Mouse (Mus musculus) heart, embryonic 13.5 days (tissue): ENCODE results near the gene Entpd1. TPM values are rescaled to one million over a fixed set of nuclear protein-coding genes. Genes with fewer than 3 reads are reported as not detected.
A peak's percentile ranks its signal among the peaks of the same experiment; 100 is the strongest.

Source experiments
- ATAC-seq: fragments of 200-750 bp; cut with Nextera tagmentation; 2 replicates; pipeline ENCODE4 v1.8.0; 2017; ENCODE audit warnings: moderate TSS enrichment; ENCODE audit not compliant: insufficient number of reproducible peaks, low FRiP score, low TSS enrichment; ENCODE audit errors: extremely low read depth
- H3K27ac ChIP-seq: fragments of 300-500 bp; sonication (generic); replicated peaks from 2 replicates; pipeline ENCODE4 v1.5.1; 2015; ENCODE audit warnings: moderate library complexity, mild to moderate bottlenecking, inconsistent platforms
- H3K27me3 ChIP-seq: fragments of 300-500 bp; sonication (generic); replicated peaks from 2 replicates; pipeline ENCODE4 v1.6.1; 2015; ENCODE audit warnings: mild to moderate bottlenecking, inconsistent platforms
- H3K36me3 ChIP-seq: fragments of 300-500 bp; sonication (generic); 2 replicates; pipeline ENCODE4 v1.6.1; 2015; ENCODE audit warnings: mild to moderate bottlenecking, inconsistent platforms
- H3K4me1 ChIP-seq: fragments of 300-500 bp; sonication (generic); 2 replicates; pipeline ENCODE4 v1.6.1; 2015; ENCODE audit warnings: inconsistent platforms
- H3K4me2 ChIP-seq: fragments of 300-500 bp; sonication (generic); 2 replicates; pipeline ENCODE4 v1.6.1; 2015; ENCODE audit warnings: inconsistent platforms, mild to moderate bottlenecking, moderate library complexity
- H3K4me3 ChIP-seq: fragments of 300-500 bp; sonication (generic); 2 replicates; pipeline ENCODE4 v1.5.1; 2015; ENCODE audit warnings: moderate library complexity, mild to moderate bottlenecking, inconsistent platforms
- H3K9ac ChIP-seq: fragments of 300-500 bp; sonication (generic); 2 replicates; pipeline ENCODE4 v1.6.1; 2015; ENCODE audit warnings: inconsistent platforms, mild to moderate bottlenecking, moderate library complexity
- H3K9me3 ChIP-seq: fragments of 300-500 bp; sonication (generic); 2 replicates; pipeline ENCODE4 v1.6.1; 2016; ENCODE audit warnings: inconsistent platforms
- WGBS: fragments of 180-500 bp; shearing (Covaris S2); methylation state at CpG from one replicate; pipeline ENCODE4 v1.1.7; 2015; ENCODE audit warnings: mixed read lengths; 5-methylcytosine and 5-hydroxymethylcytosine counted together
- polyA plus RNA-seq: library from polyadenylated mRNA; unstranded; fragments of >200 nt; fragmentation: Nextera tagmentation; extraction: Ambion mirVana; gene quantifications from 2 replicates; pipeline ENCODE4 v1.2.1, GENCODE M21; 2015

The Entpd1 gene
- polyA plus RNA-seq, 1 experiment from 2014 or later, result 9.2 TPM

DNA sequence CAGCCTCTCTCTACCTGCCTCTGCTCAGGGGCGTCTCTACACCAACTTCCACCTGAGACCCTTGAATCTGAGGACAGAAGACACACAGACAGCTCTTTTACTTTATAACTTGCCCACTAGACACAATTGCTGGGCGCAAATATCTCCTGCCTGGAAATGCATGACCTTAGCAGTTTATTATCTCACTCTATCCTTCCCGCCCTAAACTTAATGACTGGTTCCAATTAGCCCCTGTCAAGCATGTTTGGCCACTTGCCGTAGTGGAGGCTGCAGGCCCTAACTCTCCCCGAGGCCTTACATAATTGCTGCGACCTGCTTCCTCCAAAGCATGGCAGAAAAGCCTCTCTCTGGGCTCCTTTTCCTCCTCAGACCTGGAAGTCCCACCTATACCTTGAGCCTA, 34.2 kb downstream of the Entpd1 start:
- WGBS, result 49% methylated on average over 6 of the region's 6 CpGs

DNA sequence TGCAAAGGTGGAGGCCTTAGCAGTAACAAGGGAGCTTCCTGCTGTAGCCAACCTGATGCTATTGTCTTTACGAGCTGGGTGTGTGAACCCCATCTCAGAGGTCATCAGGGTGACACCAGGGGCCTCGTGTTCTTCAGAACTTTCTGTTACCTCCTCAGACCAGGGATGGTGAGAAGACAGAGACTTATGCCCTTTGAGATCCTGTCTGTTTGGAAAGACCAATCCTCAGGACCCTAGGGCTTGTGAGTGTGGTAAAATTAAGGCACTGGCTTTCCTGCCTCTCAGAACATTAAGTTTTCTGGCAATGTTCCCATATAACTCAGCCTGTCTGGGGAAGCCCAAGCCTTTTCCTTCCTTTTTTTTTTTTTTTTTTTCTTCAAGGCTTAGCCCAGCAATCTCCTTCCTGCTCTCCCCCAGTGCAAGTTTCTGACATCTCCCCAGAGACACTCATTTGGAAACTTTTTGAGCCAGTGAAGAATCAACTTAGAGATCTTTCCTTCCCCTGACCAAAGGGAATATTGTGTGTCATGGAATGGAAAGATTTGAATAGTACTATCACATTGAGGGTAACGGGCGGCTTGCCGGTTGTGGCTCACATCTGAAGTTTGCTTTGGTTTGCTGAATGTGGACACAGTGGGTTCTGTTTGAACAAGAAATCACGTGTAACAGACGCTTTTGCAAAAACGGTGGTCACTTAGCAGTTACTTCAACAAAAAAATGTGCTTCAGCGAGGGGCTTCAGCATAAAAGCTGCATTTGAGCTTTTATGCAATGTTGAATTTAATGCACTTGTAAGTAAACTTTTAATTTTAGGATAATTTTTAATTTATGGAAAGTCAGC, 35.4 kb downstream of the Entpd1 start:
- H3K4me1 ChIP-seq, result peaks cover 42% of the 10 kb centered on the region
- no peaks in the 10 kb centered on the region for H3K36me3 ChIP-seq
- H3K4me3 ChIP-seq, result no peak overlapping the region
- H3K27me3 ChIP-seq, result no peaks in the 10 kb centered on the region
- peak overlapping the region; percentile 73 for H3K27ac ChIP-seq
- no peak overlapping the region for H3K4me2 ChIP-seq
- H3K9me3 ChIP-seq, result no peaks in the 10 kb centered on the region
- 52% methylated on average over 9 of the region's 9 CpGs for WGBS
- H3K9ac ChIP-seq, result no peak overlapping the region
- ATAC-seq, result no peak

More for the DNA sequence above, 34.2 kb downstream of the Entpd1 start:
- Histone ChIP-seq H3K9me3 (no peaks in the 10 kb centered on the region), H3K27ac (0 out of 2 replicates have a peak overlapping the region, but pooled peaks have one; percentile 73), H3K4me1 (peaks cover 42% of the 10 kb centered on the region), H3K4me3 (no peak overlapping the region), H3K27me3 (no peaks in the 10 kb centered on the region), H3K4me2 (no peak overlapping the region), H3K9ac (no peak overlapping the region), H3K36me3 (no peaks in the 10 kb centered on the region)
- no peak for ATAC-seq

DNA sequence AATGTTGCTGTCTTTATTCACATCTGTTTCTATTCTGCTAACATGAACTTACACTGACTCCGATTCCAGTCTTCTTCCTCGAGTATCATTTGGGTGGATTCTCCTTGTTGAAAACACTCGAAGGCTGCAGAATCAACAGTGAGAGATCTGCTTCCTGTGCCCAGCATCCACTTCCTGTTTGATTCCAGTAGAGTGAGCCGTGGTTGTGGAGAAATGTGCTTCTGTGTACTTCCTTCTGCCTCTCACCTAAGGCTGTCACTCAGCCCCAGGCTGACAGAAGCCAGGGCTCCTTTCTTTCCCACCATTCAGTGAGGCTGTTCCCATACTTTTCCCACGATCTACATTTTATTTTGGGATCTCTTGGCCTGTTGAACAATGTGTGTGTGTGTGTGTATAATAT, 37.9 kb downstream of the Entpd1 start:
- Histone ChIP-seq H3K9ac (no peak overlapping the region), H3K4me2 (no peak overlapping the region), H3K9me3 (no peaks in the 10 kb centered on the region), H3K36me3 (no peaks in the 10 kb centered on the region), H3K27ac (peak overlapping the region; percentile 46), H3K4me1 (peaks cover 42% of the 10 kb centered on the region), H3K27me3 (no peaks in the 10 kb centered on the region), H3K4me3 (no peak overlapping the region)
- WGBS, result 42% methylated on average over 5 of the region's 5 CpGs
- ATAC-seq, result no peak

DNA sequence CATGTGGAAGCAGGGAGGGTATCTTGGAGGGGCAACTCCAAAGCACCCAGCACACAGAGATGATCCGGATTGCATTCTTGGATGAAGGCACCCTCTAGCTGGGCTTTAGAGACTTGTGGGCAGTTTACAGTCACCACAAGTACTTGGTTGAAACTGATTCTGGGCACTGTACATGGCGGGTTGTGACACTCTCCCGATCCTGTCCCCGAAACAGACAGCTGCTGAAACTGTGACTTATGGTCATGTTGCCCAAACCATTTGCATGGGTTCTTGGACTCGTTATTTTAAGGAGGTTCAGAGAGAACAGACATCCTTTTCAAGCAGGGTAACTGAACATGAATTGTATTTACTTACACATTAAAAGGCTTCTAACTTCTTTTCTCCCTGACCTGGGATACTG, 44.0 kb downstream of the Entpd1 start:
- Histone ChIP-seq H3K27me3 (no peaks in the 10 kb centered on the region), H3K36me3 (no peaks in the 10 kb centered on the region), H3K4me1 (peaks cover 20% of the 10 kb centered on the region), H3K9ac (no peak overlapping the region), H3K27ac (no peak overlapping the region), H3K9me3 (no peaks in the 10 kb centered on the region), H3K4me2 (no peak overlapping the region), H3K4me3 (no peak overlapping the region)
- 80% methylated on average over 5 of the region's 5 CpGs for WGBS
- no peak for ATAC-seq

DNA sequence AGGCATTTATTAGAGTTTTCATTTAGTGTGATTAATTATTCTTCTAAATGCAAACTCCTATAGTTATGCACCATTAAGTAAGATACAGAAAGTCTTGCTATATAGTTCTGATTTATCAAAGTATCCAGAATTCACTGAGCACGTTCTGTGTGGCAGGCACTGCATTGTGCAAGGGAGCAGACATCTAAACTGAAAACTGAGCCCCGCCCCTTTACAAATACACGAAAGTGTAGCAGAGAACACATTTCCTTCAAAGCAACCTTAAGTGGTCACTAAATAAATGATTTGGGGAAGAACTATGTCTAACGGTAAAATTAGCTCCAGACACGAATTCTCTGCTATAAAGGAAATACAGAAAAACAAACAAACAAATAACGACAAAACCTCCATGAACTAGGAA, 46.1 kb downstream of the Entpd1 start:
- Histone ChIP-seq H3K4me1 (peaks cover 24% of the 10 kb centered on the region), H3K27me3 (no peaks in the 10 kb centered on the region), H3K27ac (no peak overlapping the region), H3K9ac (no peak overlapping the region), H3K36me3 (no peaks in the 10 kb centered on the region), H3K4me2 (no peak overlapping the region), H3K9me3 (no peaks in the 10 kb centered on the region), H3K4me3 (no peak overlapping the region)
- 63% methylated on average over 6 of the region's 6 CpGs for WGBS
- ATAC-seq, result no peak

GRCm38 (mm10) chr19:40658935-40659334, 46.8 kb downstream of the Entpd1 start:
- 45% methylated on average over 5 of the region's 5 CpGs for WGBS
- ATAC-seq, result no peak
- H3K9ac ChIP-seq, result no peak overlapping the region
- peaks cover 31% of the 10 kb centered on the region for H3K4me1 ChIP-seq
- H3K4me3 ChIP-seq, result peak overlapping the region; percentile 54; the same call in 1 of the 2 replicates
- H3K4me2 ChIP-seq, result peak overlapping the region; percentile 77
- no peaks in the 10 kb centered on the region for H3K9me3 ChIP-seq
- H3K36me3 ChIP-seq, result no peaks in the 10 kb centered on the region
- H3K27ac ChIP-seq, result no peak overlapping the region
- no peaks in the 10 kb centered on the region for H3K27me3 ChIP-seq

DNA sequence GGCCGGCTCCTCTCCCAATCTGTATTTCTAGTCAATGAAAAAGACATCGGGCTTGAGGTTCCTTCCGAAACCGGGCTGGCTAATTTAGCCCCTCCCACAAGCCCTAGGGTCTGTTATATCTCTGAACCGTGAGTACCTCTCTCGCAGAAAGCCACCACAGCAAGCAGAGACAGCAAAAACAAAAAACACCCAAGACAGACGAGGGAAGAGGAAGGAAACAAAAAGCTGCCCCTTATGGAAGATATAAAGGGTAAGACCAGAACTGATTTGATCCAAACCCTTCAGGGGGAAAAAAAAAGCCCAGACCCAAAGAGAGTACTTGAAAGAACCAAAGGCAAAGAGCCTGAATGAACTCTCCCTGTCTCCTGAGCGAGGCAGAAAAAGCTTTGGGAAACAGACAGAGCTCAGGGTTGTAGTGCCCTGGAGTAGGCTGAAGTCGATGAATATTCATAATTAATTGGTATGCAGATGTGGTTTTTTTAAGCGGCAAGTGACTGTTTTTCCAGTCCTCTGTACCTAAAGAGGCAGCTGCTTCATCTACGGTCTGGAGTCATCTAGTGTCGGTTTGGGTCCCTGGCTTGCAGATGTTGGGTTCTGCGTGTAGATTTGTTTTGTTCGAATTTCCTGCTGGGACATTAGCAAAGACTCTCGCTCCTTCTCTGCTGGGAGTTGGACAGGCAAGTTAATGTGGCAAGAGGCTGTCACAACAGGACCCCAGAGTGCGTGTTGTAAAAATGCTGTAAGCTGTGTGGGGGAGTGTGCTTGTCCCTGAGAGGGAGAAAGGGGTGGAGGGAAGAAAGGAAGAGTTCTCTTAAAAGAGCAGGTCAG, 47.7 kb downstream of the Entpd1 start:
- no peaks in the 10 kb centered on the region for H3K36me3 ChIP-seq

GRCm38 (mm10) chr19:40660510-40660909, 48.3 kb downstream of the Entpd1 start:
- Histone ChIP-seq H3K4me3 (peak overlapping the region; percentile 54), H3K27me3 (no peaks in the 10 kb centered on the region), H3K4me1 (peaks cover 32% of the 10 kb centered on the region), H3K27ac (peak overlapping the region; percentile 48), H3K36me3 (no peaks in the 10 kb centered on the region), H3K4me2 (peak overlapping the region; percentile 77), H3K9ac (peak overlapping the region; percentile 82), H3K9me3 (no peaks in the 10 kb centered on the region)
- no peak for ATAC-seq
- 12% methylated on average over 9 of the region's 9 CpGs for WGBS

More for the DNA sequence above, 47.7 kb downstream of the Entpd1 start:
- Histone ChIP-seq H3K27ac (peak overlapping the region; percentile 48), H3K9ac (peak overlapping the region; percentile 82), H3K27me3 (no peaks in the 10 kb centered on the region), H3K9me3 (no peaks in the 10 kb centered on the region), H3K4me3 (peak overlapping the region; percentile 54), H3K4me2 (peak overlapping the region; percentile 77), H3K4me1 (peaks cover 32% of the 10 kb centered on the region)
- WGBS, result under 1% methylated on average over 16 of the region's 16 CpGs
- no peak for ATAC-seq

GRCm38 (mm10) chr19:40661108-40661507, 48.9 kb downstream of the Entpd1 start:
- H3K4me1 ChIP-seq, result peaks cover 32% of the 10 kb centered on the region
- H3K4me2 ChIP-seq, result peak overlapping the region; percentile 77
- WGBS, result 79% methylated on average over 2 of the region's 2 CpGs
- 0 out of 2 replicates have a peak overlapping the region, but pooled peaks have one; percentile 82 for H3K9ac ChIP-seq
- H3K36me3 ChIP-seq, result no peaks in the 10 kb centered on the region
- H3K4me3 ChIP-seq, result peak overlapping the region; percentile 54
- ATAC-seq, result no peak
- no peaks in the 10 kb centered on the region for H3K9me3 ChIP-seq
- H3K27ac ChIP-seq, result no peak overlapping the region
- H3K27me3 ChIP-seq, result no peaks in the 10 kb centered on the region

DNA sequence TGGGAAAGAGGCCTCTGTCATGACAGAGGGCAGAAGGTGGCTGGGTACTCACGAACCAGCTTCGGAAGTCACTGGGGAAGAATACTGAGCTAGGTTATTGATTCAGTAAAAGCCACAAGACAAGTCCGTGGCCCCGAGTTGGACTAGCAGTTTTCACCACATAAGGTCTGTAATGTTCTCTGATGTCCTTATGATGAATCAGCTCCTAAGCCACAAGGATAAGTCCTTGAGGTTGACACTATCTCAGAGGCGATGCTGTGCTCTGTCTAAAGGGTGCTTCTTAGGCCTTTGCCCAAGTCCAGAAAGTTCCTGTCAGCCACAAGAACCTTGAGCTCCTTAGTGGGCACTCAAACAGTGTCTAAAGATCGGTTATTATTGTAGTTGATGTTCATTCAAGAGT, 49.7 kb downstream of the Entpd1 start:
- Histone ChIP-seq H3K4me2 (peak overlapping the region; percentile 77; the same call in 1 of the 2 replicates), H3K27ac (no peak overlapping the region), H3K4me3 (no peak overlapping the region), H3K9me3 (no peaks in the 10 kb centered on the region), H3K36me3 (no peaks in the 10 kb centered on the region), H3K9ac (no peak overlapping the region), H3K27me3 (no peaks in the 10 kb centered on the region), H3K4me1 (peaks cover 32% of the 10 kb centered on the region)
- 76% methylated on average over 6 of the region's 6 CpGs for WGBS
- ATAC-seq, result no peak

GRCm38 (mm10) chr19:40662727-40663126, 50.6 kb downstream of the Entpd1 start:
- H3K36me3 ChIP-seq, result no peaks in the 10 kb centered on the region
- peaks cover 32% of the 10 kb centered on the region for H3K4me1 ChIP-seq
- H3K4me3 ChIP-seq, result no peak overlapping the region
- no peak for ATAC-seq
- peak overlapping the region; percentile 16; the same call in 1 of the 2 replicates for H3K4me2 ChIP-seq
- no peaks in the 10 kb centered on the region for H3K9me3 ChIP-seq
- no peaks in the 10 kb centered on the region for H3K27me3 ChIP-seq
- no peak overlapping the region for H3K27ac ChIP-seq
- 73% methylated on average over 2 of the region's 2 CpGs for WGBS
- H3K9ac ChIP-seq, result no peak overlapping the region
